Mouse (Mus musculus): ENCODE results near the gene Trpm7.

GRCm38 (mm10) chr2:126776416-126776815 is 99.6 kb downstream of the Trpm7 start:
- no peak for TF ChIP-seq TAL1 (IDR thresholded peaks at IDR 0.05; ENCODE audit: low read length)
- no peak for TF ChIP-seq GATA1 (IDR thresholded peaks at IDR 0.05; ENCODE audit: low read length)

Measured in erythroblast, embryonic 14.5 days (primary cell).